Comparison of ENCODE assay signal across 12 mouse cellular contexts in the genomic region with DNA sequence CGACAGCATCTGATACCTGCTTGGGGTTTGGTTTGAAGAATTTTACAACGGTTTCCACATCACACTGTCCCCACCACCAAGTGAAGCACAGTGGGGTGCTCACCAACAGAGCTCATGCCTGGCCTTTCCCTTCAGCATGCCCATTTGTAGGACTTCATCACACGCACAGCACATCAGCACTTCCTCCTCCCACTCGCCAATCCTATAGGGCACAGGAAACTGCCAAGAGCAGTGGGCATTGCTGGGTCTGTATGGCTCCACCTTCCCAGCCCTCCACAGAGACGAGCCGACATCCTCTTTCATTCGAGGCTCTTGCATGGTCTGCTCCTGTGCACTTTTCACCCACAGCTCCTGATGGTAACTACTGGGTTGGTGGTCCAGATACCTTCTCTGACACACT.
"Had no signal": no experiment of that assay in that cellular context is flagged by ENCODE, and none has a peak within 500 bp of the region (broad histone marks: within the 10 kb centered on the region; RNA-seq: fewer than 3 reads in every experiment).

No protein-coding gene starts in this region.

- H3K9me3 ChIP-seq: limb, embryonic 15.5 days; liver, embryonic 13.5 days had no signal

- H3K27ac ChIP-seq: liver, embryonic 13.5 days had no signal

- H3K27me3 ChIP-seq: limb, embryonic 15.5 days; liver, embryonic 13.5 days had no signal

- H3K4me2 ChIP-seq: limb, embryonic 15.5 days; liver, embryonic 13.5 days had no signal

- H3K4me3 ChIP-seq: limb, embryonic 15.5 days; liver, embryonic 13.5 days had no signal

- DNase-seq: kidney, adult 8-10 months; kidney, postnatal 25 days; layer of hippocampus, adult 9-11 months; layer of hippocampus, postnatal 36 days; liver, embryonic 13.5 days; lung, adult 18-20 months; lung, postnatal 4 days; midbrain, embryonic 14.5 days; right cerebral cortex, postnatal 25 days; thymus, postnatal 4 days had no signal

- ATAC-seq: intestine, postnatal 0 days had no signal

- H3K9ac ChIP-seq: limb, embryonic 15.5 days; liver, embryonic 13.5 days had no signal
